Mouse (Mus musculus) limb, embryonic 13.5 days (tissue): Measurements from ENCODE around the gene Gm3336. TPM values are rescaled to one million over a fixed set of nuclear protein-coding genes. Genes with fewer than 3 reads are reported as not detected.

Experiments used
- polyA plus RNA-seq: library from polyadenylated mRNA; unstranded; fragments of >200 nt; fragmentation: Nextera tagmentation; extraction: Ambion mirVana; gene quantifications from 2 replicates; pipeline ENCODE4 v1.2.1, GENCODE M21; 2015

The Gm3336 gene
- polyA plus RNA-seq, 1 experiment from 2014 or later: not detected

Other genes starting within 250 kb of the Gm3336 start
- 29.0 and 30.3 TPM in 2 replicates for gene Klhl26, start 241.6 kb upstream of the Gm3336 start, polyA plus RNA-seq
- gene Tmem59l, start 231.2 kb upstream of the Gm3336 start, polyA plus RNA-seq: 24.2 and 26.6 TPM in 2 replicates
- 83.3 and 85.0 TPM in 2 replicates for gene Crlf1, start 225.4 kb upstream of the Gm3336 start, polyA plus RNA-seq
- 139 and 148 TPM in 2 replicates for gene Rex1bd, start 211.8 kb upstream of the Gm3336 start, polyA plus RNA-seq
- gene Uba52, start 207.7 kb upstream of the Gm3336 start, polyA plus RNA-seq: 856 and 861 TPM in 2 replicates
- gene Fkbp8, start 190.8 kb upstream of the Gm3336 start, polyA plus RNA-seq: 284 and 290 TPM in 2 replicates
- 49.3 and 53.4 TPM in 2 replicates for gene Kxd1, start 190.6 kb upstream of the Gm3336 start, polyA plus RNA-seq
- 20.9 and 21.4 TPM in 2 replicates for gene Ell, start 179.1 kb upstream of the Gm3336 start, polyA plus RNA-seq
- 162 and 165 TPM in 2 replicates for gene Isyna1, start 124.2 kb upstream of the Gm3336 start, polyA plus RNA-seq
- gene Ssbp4, start 109.7 kb upstream of the Gm3336 start, polyA plus RNA-seq: 115 and 131 TPM in 2 replicates
- gene Lrrc25, start 102.4 kb upstream of the Gm3336 start, polyA plus RNA-seq: 1.9 and 2.3 TPM in 2 replicates
- 0.18 TPM in 1 of 2 replicates, not detected in the other for gene Gdf15, start 86.1 kb upstream of the Gm3336 start, polyA plus RNA-seq
- 68.2 and 71.1 TPM in 2 replicates for gene Pgpep1, start 58.2 kb upstream of the Gm3336 start, polyA plus RNA-seq
- gene Lsm4, start 45.3 kb upstream of the Gm3336 start, polyA plus RNA-seq: 240 and 246 TPM in 2 replicates
- gene Jund, start 19.6 kb upstream of the Gm3336 start, polyA plus RNA-seq: 57.3 and 61.1 TPM in 2 replicates
- not detected in 2 replicates for gene Iqcn, start 15.1 kb upstream of the Gm3336 start, polyA plus RNA-seq
- 0.04 and 0.06 TPM in 2 replicates for gene Pde4c, start 5.2 kb downstream of the Gm3336 start, polyA plus RNA-seq
- 18.0 and 19.6 TPM in 2 replicates for gene Rab3a, start 36.1 kb downstream of the Gm3336 start, polyA plus RNA-seq
- gene Mpv17l2, start 42.4 kb downstream of the Gm3336 start, polyA plus RNA-seq: 29.2 and 36.6 TPM in 2 replicates
- 78.1 and 81.3 TPM in 2 replicates for gene Pik3r2, start 58.2 kb downstream of the Gm3336 start, polyA plus RNA-seq
- 13.1 and 14.0 TPM in 2 replicates for gene Mast3, start 86.5 kb downstream of the Gm3336 start, polyA plus RNA-seq
- 0.06 TPM in 1 of 2 replicates, not detected in the other for gene Il12rb1, start 89.9 kb downstream of the Gm3336 start, polyA plus RNA-seq
- 6.1 and 6.2 TPM in 2 replicates for gene Arrdc2, start 121.2 kb downstream of the Gm3336 start, polyA plus RNA-seq
- gene Kcnn1, start 144.7 kb downstream of the Gm3336 start, polyA plus RNA-seq: 2.9 and 4.3 TPM in 2 replicates
- gene Ccdc124, start 155.4 kb downstream of the Gm3336 start, polyA plus RNA-seq: 113 and 117 TPM in 2 replicates
- 0.39 and 0.45 TPM in 2 replicates for gene Slc5a5, start 174.2 kb downstream of the Gm3336 start, polyA plus RNA-seq
- 4,263 and 4,460 TPM in 2 replicates for gene Rpl18a, start 178.9 kb downstream of the Gm3336 start, polyA plus RNA-seq
- gene Map1s, start 187.4 kb downstream of the Gm3336 start, polyA plus RNA-seq: 52.8 and 57.8 TPM in 2 replicates